Mouse (Mus musculus): ENCODE data around the gene Tmprss4.

The Tmprss4 gene

DNA sequence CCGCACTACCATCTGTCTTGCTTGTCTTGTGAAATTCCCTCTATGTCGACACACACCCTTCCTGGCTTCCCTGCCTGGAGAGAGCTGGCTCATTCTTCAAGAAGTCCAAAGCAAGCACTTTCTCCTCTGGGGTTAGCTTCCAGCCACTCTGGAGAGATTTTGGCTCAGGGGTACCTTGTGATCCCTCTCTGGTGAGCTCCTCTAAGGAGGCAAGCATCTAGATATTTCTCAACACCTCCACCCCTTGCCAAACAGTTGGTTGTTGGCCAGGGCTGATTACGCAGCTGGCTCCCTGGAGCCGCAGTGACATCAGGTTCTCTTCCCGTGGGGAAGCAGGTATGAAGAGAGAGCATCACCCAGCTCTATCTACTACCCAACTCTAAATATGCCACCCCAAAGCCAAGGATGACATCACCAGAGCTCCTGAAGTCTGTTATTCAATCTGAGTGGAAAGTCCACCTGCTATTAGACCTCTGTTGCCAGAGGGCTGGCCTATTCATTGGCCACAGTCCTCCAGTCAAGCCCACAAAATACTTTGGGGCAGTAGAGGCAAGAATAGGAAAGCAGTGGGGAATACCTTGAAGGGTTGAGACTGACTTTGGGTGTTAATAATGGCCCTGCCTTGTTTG, 2.5 kb downstream of the Tmprss4 start:
- in situ Hi-C loops (cut with MboI; ENCODE audit: unreplicated experiment in 2 of 2) = loop anchor here in 1 of 2 experiments (25.0 kb wide), 1 partner anchor 561 kb away; no protein-coding TSS in a partner anchor

DNA sequence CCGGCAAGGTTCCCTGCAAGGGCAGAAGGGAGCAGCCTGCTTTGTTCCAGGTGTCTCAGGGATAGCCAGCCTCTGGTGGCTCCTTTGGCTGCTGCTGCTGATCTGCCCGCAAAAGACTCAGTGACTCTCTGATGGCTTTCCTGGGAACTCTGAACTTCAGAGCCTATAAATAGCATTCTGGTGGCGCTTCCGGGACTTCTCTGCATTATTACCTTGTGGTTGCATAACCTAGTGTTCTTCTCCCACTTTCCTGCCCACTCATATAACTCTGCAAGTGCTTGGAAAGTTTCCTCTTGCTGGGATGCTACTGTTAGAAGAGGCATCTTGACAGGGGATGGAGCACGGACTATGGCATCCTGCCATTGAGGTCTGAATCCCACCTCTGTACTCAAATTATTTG, 6.3 kb downstream of the Tmprss4 start:
- in situ Hi-C loops (cut with MboI; ENCODE audit: unreplicated experiment in 2 of 2) = no loop called here

DNA sequence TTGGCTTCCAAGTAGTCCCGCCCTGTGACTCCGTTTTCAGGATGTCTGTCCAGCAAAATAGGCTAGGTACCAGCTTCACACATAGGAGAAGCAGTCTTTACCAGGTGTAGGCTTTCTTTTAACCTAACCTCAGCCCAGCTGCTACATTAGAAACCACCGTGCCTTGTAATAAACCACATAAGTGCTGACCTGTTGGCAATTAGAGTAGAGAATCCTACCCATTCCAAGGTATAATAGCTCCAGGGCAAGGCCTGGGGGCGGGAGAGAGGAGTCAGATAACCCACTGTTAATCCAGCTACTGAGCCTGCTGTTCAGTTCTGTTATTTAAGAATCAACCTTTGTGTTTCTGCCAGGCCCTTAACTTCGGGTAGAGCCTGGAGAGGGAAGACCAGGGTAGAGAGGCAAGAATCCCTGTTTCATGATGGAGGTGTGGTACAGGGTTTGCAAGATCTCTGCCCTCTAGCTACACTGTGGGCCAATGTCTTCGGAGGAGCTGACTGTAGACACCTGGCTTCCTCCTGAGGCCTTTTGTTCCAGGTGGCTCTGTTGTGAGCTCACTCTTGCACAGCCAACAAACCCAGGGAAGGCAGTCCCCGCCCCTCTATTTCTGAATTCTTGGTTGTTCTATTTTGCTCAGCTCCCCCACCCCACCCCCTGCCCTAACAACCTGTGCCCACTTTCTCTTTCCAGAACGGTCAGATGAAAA, 7.6 kb downstream of the Tmprss4 start:
- in situ Hi-C loops (cut with MboI; ENCODE audit: unreplicated experiment in 2 of 2) = no loop called here

GRCm38 (mm10) chr9:45195468-45195867, 8.4 kb downstream of the Tmprss4 start:
- in situ Hi-C loops (cut with MboI; ENCODE audit: unreplicated experiment in 2 of 2) = no loop called here

DNA sequence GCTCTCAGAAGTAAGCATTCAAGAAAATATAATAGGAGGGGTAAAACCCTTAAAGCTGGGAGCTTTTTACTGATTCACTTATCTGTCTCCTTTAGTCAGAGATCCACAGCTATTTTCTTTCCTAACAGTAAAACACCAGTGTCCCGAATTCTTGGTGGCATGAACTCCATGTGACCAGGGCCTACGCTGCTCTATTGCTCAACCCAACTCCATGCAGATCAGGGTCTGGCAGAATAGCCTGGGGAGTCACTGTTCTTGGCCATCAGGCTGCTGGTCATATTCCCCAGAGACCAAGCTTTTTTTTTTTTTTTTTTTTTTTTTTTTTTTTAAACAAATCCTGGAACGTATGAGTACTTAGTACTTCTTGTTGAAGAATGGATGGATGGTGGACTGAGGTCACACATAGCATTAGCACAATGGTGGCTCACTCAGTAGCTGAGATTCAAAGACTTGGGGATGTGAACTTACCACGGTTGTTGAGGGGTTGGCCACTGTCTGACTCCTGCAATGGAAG, 14.2 kb downstream of the Tmprss4 start:
- in situ Hi-C loops (cut with MboI; ENCODE audit: unreplicated experiment in 2 of 2) = no loop called here

GRCm38 (mm10) chr9:45188570-45189563, 15.0 kb downstream of the Tmprss4 start:
- in situ Hi-C loops (cut with MboI; ENCODE audit: unreplicated experiment in 2 of 2) = no loop called here

DNA sequence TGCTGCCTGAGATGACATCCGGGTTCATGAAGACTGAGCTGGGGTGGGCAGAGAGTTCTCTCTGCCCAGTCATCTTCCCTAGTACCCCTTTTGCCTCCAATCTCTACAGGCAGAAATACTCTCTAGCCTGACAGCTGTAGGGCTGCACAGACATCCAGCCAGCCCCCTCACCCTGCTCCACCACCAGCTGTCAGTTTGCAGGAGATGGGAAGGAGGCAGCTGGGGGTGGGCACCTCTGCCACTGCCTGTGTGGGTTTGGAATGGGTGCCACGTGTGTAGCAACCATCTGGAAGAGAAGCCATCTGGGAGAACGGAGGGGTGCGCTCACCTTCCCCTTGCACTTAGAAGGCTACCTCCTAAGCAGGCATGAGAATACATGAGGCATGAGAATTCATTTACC, 18.6 kb downstream of the Tmprss4 start:
- in situ Hi-C loops (cut with MboI; ENCODE audit: unreplicated experiment in 2 of 2) = no loop called here

DNA sequence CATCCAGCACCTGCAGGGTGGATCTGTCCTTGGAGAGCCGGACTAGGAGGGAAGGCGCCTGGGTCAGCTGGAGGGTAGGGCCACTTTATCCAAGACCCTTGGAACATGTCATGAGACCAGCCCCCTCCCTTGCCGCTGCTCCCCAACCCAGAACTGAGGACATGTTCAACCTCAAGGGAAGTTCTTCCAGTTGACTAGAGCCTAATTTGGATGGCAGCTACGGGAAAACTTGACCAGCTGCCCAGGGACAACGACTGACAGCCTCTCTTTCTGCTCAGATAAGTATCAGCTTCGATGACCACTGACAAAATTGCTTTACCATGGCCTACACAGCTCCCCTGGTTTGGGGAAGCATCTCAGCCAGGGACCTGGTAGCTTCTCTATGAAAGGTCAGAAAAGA, 20.6 kb downstream of the Tmprss4 start:
- in situ Hi-C loops (cut with MboI; ENCODE audit: unreplicated experiment in 2 of 2) = loop anchor here in 1 of 2 experiments (5.0 kb wide), 1 partner anchor 36 kb away; no protein-coding TSS in a partner anchor

GRCm38 (mm10) chr9:45182521-45182920, 21.4 kb downstream of the Tmprss4 start:
- in situ Hi-C loops (cut with MboI; ENCODE audit: unreplicated experiment in 2 of 2) = loop anchor here in 1 of 2 experiments (5.0 kb wide), 1 partner anchor 35 kb away; no protein-coding TSS in a partner anchor

DNA sequence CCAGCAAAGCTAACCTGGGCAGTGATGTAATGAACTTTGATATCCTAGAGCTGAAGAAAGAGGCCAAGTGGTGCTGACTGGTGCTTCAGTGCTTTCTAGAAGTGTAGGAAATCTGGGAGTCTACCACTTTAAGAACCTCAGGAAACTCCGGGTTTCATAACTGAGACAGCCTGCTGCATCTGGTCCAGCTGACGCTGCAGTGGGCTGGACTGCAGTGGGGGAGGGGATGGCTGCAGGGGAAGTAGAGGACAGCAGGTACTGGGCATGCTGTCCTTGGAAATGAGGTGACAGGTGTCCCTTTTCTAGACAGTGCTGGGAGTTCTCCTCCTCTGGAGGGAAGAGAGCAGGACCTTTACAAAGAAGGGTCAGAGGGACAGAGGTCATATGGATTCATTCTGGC, 22.1 kb downstream of the Tmprss4 start, which contains the start of gene BC049352:
Gene BC049352, plus strand, starts transcription at position 238 of the 400 bp plus-strand sequence.
- in situ Hi-C loops (cut with MboI; ENCODE audit: unreplicated experiment in 2 of 2) = loop anchor here in 1 of 2 experiments (5.0 kb wide), 1 partner anchor 34 kb away; no protein-coding TSS in a partner anchor

GRCm38 (mm10) chr9:45179282-45179681, 24.6 kb downstream of the Tmprss4 start:
- in situ Hi-C loops (cut with MboI; ENCODE audit: unreplicated experiment in 2 of 2) = no loop called here

DNA sequence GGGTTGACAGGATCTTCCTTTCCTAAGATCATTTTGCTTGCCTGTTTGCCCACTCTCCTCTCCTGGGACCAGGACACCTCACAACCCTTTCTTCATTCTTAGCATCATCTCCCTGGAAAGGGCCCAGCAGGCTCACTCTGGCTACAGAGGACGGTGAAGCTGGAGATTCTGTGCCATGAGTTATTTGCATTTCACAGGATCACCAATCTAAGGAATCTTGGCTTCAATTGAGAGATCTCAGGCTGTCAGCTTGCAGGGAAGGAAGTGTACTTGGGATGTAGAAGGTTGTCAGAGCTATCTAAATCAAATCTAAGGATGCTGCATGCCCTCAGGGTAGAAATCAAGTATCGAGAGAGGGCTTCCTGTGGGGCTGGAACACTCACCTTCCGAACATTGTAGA, 30.4 kb downstream of the Tmprss4 start:
- in situ Hi-C loops (cut with MboI; ENCODE audit: unreplicated experiment in 2 of 2) = no loop called here

DNA sequence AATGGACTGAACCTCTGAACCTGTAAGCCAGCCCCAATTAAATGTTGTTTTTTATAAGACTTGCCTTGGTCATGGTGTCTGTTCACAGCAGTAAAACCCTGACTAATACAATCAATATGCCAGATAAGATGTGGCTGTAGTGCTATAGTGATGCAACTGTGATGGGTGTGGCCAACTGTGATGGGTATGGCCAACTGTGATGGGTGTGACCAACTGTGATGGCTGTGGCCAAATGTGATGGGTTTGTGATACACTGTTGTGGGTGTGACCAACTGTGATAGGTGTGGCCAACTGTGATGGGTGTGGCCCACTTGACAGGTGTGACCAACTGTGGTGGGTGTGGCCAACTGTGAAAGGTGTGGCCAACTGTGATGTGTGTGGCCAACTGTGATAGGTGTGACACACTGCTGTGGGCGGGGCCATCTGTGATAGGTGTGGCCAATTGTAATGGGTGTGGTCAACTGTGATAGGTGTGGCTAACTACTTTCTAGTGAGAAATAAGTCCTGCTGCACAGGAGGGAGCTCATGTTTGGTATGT, 32.8 kb downstream of the Tmprss4 start:
- in situ Hi-C loops (cut with MboI; ENCODE audit: unreplicated experiment in 2 of 2) = no loop called here

GRCm38 (mm10) chr9:45170150-45170549, 33.7 kb downstream of the Tmprss4 start:
- in situ Hi-C loops (cut with MboI; ENCODE audit: unreplicated experiment in 2 of 2) = no loop called here

DNA sequence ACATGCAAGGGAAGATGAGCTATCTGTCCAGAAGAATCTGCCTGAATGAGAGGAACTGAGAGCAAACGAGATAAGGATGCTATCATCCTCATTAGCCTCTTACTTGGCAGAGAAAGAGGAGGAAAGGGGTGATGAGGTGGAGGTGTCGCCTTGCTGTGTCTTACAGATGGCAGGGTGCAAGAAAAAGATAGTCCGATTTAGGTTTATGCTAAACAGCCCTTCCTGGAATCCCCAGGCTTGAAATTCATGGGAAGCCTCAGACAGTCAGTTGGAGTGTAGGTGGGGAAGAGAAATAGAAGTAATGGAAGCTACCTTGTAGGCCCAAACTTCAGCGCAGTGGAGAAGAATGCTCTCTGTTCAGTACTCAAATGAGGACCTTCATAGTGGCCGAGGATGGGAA, 36.0 kb downstream of the Tmprss4 start:
- in situ Hi-C loops (cut with MboI; ENCODE audit: unreplicated experiment in 2 of 2) = no loop called here

GRCm38 (mm10) chr9:45153361-45153760, 50.5 kb downstream of the Tmprss4 start:
- in situ Hi-C loops (cut with MboI; ENCODE audit: unreplicated experiment in 2 of 2) = no loop called here

DNA sequence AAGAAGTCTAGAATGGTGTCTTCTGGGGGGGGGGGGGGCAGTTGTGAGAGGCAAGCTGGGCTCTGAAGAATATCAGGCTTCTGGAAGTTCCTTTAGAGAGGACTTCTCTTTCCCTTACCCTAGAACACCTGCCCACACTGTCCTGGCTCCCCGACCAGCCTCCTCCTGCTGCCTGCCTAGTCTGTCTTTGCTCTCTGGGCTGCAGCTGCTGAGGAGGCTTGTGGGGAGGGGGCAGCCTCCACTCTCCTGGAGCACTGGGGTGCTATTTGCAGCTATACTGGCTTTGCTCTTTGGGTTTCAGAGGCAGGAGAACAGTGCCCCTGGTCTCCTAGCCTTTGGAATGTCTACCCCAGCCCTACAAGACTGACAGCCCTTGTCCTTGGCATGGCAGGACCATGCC, 53.0 kb downstream of the Tmprss4 start:
- in situ Hi-C loops (cut with MboI; ENCODE audit: unreplicated experiment in 2 of 2) = no loop called here

DNA sequence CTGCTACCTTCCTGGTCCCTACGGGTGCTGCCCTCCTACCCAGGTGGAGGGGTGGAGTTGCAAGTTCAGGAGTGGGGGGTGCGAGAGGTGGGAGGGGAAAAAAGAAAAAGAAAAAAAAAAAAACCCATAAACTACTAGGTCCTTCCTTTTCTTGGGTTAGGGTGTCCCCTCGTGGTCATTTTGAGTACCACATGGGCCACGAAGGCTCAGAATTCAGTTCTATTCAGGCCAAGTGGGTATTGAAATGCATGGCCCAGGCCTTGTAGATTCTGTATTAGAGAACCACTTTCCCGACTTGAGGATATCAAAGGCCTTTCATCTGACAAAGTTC, 57.7 kb downstream of the Tmprss4 start:
- in situ Hi-C loops (cut with MboI; ENCODE audit: unreplicated experiment in 2 of 2) = loop anchor here (5.0 to 10.0 kb wide), 5 partner anchors 36 to 481 kb away; partner anchors contain the start of gene BC049352 (in 1 of the 2)

DNA sequence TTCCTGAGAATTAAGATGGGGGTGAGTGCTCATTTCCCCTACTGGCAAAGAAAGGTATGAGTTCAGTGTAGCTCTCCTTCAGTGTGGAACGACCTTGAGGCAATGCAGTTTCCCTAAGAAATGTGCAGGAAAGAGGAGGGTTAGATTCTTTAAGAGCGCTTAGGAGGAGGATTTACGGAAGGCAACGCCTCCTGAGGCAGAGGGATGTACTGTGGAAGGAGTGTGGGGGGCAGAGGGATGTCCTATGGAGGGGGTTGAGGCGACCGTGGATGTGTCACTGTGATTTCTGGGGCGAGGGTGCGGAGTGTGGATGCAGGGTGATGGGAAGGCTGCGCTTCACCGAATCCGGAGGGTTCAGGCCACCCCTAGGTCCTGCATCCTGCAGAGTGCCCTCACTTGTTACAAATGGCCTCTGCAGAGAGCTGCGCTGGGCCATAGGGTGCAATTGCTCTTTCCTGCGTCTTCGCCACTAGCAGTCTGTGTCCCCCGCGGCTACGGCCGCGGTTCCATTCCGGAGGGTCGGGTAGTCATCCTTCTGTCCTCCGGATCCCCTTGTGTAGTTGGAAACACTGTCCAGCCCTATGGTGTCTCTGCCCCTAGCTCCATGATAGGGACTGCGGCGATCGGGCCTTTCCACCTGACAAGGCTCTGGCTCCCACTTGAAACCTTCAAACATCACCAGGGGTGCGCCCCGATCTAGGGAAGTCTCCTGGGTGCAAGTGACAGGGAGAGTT, 58.2 kb downstream of the Tmprss4 start:
- in situ Hi-C loops (cut with MboI; ENCODE audit: unreplicated experiment in 2 of 2) = loop anchor here (5.0 to 10.0 kb wide), 5 partner anchors 37 to 481 kb away; partner anchors contain the start of gene BC049352 (in 1 of the 2)
